Mouse (Mus musculus): ENCODE results near the gene Gm17949. TPM values are rescaled to one million over a fixed set of nuclear protein-coding genes. Genes with fewer than 3 reads are reported as not detected.
"Not testable (repeated sequence)": the region's sequence is repeated elsewhere in the genome, so short reads cannot be mapped to it uniquely, and the experiment has no call there.

Gene Gm17949
- total RNA-seq, 2 experiments from 2014 or later: not detected

DNA sequence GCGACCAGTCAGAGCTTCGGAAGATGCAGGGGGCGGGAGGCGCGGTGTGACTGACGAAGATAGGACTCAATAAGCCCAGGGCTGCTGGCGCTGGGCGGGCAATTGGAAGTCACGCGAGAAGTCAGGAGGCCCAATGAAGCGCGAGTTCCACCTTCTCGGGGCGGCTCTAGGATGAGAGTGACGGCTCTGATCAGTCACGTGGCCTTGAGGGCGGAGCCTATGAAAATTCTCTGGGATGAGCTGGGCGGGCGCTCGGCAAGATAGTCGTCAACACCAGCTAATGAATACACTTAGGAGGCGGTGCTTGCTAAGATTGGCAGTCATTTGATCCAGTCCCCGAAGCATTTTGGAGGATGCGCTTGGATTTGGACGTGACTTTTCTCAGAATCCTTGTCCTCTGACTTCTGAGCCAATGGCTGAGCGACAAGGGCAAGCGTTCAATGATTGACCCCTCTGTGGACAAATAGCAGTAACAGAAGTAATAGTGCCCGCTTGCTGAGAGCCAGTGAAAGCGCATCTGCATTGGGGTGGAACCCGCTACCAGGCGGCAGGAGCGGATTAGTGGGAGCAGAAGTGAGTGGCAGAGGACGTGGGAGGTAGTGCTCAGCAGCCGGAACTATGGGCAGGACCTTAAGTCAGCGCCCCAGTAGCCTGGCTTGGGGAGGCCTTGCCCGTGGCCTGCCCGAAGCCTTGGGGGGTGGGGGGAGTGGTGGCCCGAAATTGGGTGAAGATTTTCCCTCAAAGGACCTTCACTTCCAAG is 20.6 kb downstream of the Gm17949 start:
- ATAC-seq (replicated peaks; ENCODE audit: low FRiP score, poor library complexity, severe bottlenecking): peak; percentile 83

DNA sequence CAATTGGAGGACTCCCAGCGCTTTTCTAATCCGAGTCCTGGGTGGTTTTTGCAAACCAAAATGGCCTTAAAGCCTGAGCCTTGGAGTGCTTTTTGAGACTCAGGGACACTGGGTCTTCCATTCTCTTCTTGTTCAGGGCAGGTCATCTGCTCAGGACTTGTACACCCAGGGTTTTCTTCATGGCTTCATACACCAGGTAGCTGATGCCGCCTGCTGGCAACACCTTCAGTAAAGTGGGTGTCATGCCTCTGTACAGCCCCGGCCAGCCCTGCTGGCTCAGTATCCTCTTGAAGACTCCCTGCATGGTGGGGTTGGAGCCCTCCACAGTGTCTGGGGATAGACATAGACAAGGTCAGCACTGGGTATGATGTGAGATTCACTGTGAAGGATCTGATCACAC is 21.6 kb downstream of the Gm17949 start:
- no peak for ATAC-seq (replicated peaks; ENCODE audit: low FRiP score, poor library complexity, severe bottlenecking)

DNA sequence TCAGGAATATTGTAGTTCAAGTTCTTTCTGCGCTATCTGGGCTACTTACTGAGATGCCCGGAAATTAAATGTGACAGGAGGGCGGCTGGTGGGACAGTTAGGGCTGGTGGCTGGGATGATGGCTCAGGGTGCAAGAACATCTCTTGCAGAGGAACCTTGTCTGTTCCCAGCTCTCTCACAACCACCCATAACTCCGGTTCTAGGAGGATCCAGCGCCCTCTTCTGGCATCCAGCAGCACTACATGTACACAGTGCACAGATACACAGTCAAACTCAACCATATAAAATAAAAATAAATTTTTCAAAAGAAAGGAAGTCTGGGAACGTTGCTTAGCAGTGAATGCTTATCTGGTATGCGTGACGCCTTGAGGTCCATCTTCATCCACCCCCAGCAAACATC is 27.7 kb downstream of the Gm17949 start:
- ATAC-seq (replicated peaks; ENCODE audit: low FRiP score, poor library complexity, severe bottlenecking): no peak

DNA sequence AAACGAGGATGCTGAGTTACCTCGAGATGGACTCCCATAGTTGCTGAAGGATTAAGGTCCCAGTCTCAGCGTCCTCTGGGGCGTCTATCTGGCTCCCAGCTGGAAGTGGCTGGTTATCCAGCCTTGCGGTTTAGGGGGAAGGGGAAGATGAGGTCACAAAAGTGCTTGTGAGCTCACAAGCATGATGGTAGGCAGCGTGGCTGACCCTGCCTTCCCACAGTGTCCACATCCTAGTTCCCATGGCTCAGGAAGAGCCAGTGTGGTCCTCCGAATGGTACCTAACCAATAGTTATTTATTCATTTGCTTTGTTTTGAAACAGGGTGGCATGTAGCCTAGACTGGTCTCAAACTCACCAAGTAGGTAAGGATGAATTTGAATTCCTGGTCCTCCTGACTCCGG is 30.3 kb downstream of the Gm17949 start, which contains the start of gene Slc25a41:
Gene Slc25a41, minus strand, starts transcription at position 101 of the 400 bp plus-strand sequence.
- ATAC-seq (replicated peaks; ENCODE audit: low FRiP score, poor library complexity, severe bottlenecking): no peak

DNA sequence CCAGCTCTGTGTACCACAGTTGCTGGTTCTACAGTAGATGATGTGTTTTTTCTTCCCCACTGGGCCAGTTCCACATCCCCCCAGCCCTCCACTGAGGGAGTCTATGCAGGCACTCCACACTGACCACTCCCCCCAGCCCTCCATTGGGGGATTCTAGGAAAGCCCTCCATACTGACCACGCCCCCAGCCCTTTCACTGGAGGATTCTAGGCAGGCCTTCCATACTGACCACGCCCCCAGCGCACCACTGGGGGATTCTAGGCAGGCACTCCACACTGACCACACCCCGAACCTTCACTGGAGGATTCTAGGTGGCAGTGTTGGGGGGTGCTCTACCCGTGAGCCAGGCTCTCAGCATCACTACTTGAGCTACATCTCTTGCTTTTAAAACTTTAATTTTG is 36.1 kb downstream of the Gm17949 start:
- no peak for ATAC-seq (replicated peaks; ENCODE audit: low FRiP score, poor library complexity, severe bottlenecking)

DNA sequence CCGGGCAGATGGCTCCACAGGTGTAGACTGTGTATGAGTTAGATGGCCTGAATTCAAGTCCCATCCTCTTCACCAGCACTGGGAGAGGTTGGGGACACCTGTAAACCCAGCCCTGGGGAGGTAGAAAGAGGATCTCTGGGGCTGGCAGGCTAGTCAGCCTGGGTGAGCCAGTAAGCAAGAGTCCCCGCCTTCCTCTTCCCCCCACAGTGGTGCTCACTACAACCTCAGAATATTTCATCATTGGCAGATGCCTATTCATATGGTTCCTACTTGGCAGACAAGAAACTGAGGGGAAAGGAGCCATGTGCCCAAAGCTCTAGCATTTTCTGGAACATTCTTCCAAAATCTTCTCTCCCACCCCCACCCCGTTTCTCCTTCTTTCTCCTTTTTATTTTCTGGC is 37.5 kb downstream of the Gm17949 start:
- ATAC-seq (replicated peaks; ENCODE audit: low FRiP score, poor library complexity, severe bottlenecking): no peak

GRCm38 (mm10) chr17:57051679-57052078 is 40.4 kb downstream of the Gm17949 start:
- ATAC-seq (replicated peaks; ENCODE audit: low FRiP score, poor library complexity, severe bottlenecking): not testable (repeated sequence)

DNA sequence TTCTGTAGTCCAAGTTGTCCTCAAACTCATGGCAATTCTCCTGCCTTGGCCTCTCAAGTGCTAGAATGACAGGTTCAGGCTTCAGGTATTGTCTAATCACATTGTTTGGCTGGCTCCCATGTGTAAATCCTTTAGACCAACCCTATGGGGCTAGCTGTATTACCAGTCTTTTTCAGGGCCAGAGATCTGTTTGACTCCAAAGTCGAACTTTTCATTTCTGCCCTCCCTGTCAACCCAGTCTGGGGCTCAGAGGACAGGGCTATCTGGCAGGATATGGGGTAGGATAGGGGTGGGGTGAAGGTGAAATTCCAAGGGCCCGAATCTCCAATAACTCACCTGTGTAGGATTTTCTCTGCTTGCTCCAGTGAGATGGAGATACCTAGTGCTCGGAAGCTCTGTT is 45.0 kb downstream of the Gm17949 start:
- no peak for ATAC-seq (replicated peaks; ENCODE audit: low FRiP score, poor library complexity, severe bottlenecking)

DNA sequence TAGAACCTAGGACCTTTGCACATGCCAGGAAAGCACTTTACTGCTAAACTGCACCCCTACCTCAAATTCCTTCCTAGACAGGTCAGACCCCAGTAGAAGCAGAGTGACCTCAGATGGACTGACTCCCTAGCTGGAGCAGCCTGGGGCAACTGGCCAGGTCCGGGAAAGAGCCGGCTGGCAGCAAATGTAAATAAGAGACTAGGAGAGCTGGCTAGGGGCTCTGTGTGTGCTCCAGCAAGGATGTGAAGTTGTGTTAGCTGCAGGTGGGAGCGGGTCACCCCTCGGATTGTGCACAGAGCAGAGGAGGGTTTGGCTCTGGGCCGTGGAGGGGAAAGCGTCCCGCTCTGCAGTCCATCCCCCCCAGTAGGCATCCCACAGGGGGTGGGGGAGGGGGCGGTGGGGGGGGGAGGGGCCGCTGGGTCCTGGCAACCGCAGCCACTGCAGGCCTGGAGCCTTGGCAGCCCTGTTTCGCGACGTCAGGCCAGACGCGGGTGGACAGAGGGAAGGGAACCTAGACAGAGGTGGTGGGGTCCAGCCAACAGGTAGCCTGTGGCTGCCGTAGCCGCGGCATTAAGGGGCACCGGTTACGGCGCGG is 47.7 kb downstream of the Gm17949 start, which contains the start of gene Crb3:
Gene Crb3, plus strand, starts transcription at position 215 of the 595 bp plus-strand sequence.
- ATAC-seq (replicated peaks; ENCODE audit: low FRiP score, poor library complexity, severe bottlenecking): no peak

- ATAC-seq (replicated peaks; ENCODE audit: low FRiP score, poor library complexity, severe bottlenecking): no peak
Observed at GRCm38 (mm10) chr17:57059486-57059977, 48.3 kb downstream of the Gm17949 start, which contains the start of gene Slc25a23. TSS of gene Slc25a23 (minus strand) at chr17:57059863.

GRCm38 (mm10) chr17:57060231-57060801 is 49.0 kb downstream of the Gm17949 start:
- ATAC-seq (replicated peaks; ENCODE audit: low FRiP score, poor library complexity, severe bottlenecking): peak; percentile 83

DNA sequence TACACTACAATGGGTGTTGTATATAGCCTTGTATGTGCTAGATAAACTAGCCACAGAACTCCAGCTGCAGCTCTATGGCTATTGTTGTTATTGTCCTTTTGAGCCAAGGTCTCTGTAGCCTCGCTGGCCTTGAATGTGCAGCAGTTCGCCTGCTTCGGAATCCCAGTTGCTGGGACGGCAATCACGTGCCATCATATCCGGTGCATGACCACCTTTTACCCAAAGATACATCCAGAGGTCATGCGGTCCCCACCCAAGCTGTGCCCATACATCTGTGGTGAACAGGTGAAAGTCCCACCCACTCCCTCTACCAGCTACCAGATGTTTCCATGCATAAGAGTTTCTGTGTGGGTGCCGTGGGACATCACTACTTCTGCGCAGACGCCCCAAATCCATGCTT is 49.8 kb downstream of the Gm17949 start:
- ATAC-seq (replicated peaks; ENCODE audit: low FRiP score, poor library complexity, severe bottlenecking): no peak

DNA sequence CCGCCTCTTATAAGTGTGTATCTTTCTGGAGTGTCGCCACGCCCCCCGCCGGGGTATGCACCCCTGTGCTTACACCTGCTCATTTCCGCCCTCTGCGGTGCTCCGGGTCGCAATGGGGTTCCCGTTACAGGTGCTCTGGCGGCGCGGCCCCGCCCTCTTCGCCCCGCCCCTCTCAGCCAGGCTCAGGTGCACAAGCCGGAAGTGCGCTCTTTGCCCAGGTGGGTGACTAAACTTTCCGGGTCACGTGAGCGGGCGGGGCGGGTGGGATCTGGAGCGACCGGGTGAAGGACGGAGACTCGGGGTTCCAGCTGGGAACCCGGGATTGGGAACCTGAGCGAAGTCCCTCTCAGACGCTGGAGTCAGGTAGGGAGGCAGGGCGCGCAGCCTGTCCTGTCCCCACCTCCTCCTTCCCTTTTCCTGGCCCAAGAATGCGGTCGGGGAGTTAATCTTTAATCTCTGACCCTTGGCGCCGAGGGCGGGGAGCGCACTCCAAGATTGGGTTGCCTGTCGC is 50.8 kb downstream of the Gm17949 start:
- ATAC-seq (replicated peaks; ENCODE audit: low FRiP score, poor library complexity, severe bottlenecking): no peak

- no peak for ATAC-seq (replicated peaks; ENCODE audit: low FRiP score, poor library complexity, severe bottlenecking)
Observed at GRCm38 (mm10) chr17:57062548-57062947, 51.3 kb downstream of the Gm17949 start.

DNA sequence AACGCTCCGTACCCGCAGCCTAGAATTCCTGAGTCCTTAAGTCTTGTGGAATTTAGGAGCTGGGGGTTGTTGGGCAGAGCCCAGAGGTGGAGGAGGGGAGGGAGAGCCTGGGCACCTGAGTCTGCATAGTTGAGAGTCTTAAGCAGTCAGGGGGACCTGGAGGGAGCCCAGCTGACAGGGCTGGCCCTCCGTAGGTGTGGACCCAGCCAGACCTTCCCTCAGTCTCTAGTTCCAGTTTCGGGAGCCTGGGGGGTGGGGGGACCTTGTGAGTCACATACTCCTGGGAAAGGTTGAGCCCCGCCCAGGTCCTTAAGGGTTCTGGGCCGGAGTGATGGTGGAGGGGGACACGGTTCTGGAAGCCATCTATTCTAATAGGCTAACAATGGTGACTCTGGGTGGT is 51.8 kb downstream of the Gm17949 start:
- no peak for ATAC-seq (replicated peaks; ENCODE audit: low FRiP score, poor library complexity, severe bottlenecking)

DNA sequence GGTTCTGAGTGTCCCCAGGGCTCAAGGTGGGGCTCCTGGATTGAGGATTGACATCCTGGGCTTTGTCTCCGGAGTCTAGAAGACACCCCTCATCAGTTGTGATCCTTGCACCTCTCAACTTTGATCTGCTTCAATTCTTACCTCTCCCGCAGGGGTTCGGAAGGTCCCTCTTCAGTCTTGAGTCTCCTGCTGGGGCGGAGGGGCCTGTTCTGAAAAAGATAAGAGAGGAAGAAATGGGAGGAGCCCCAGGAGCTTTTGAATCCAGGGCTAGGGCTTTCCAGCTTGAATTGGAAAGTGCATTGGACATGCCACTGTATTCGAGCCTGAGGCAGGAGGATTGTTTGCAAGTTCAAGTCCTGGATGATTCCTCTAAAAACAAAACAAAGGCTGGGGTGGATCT is 55.6 kb downstream of the Gm17949 start:
- ATAC-seq (replicated peaks; ENCODE audit: low FRiP score, poor library complexity, severe bottlenecking): no peak

DNA sequence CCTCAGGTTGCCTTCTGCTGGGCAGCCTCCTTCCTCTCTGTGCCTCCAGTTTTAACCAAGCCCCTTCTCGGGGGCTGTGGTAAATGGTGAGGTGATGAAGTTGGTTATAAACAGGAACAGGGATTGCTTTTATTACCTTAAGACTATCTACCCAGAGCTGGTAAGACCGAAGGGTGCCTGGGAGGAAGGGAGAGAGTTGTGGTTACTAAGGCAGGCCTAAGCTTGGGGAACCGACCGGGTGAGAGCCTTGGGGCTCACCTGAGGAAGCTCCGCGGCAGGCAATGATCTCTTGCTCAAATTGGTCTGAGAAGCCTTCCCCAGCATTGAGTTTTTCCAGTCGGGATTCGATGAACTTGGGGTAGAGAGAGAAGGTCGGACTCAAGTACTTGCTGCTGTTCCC is 59.0 kb downstream of the Gm17949 start:
- ATAC-seq (replicated peaks; ENCODE audit: low FRiP score, poor library complexity, severe bottlenecking): no peak

DNA sequence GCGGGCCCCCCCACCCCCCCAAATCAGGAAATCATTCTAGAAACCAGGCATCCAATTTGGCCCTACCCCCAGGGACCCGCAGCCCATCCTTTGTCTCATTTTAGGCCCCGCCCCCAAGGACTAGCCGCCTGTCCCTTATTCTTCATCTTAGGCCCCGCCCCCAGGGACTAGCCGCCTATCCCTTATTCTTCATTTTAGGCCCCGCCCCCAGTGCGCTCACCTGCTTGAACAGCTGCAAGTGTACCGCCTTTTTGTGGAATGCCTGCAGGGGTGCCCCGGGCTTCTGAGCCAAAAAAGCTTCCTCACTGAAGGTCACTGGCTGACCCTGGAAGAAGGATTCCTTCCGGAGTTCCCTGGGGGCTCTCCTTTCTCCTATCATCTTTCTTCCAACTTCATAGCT is 59.4 kb downstream of the Gm17949 start:
- no peak for ATAC-seq (replicated peaks; ENCODE audit: low FRiP score, poor library complexity, severe bottlenecking)
